Mouse (Mus musculus) liver, embryonic 14.5 days (tissue): ENCODE measurements at regions not wholly inside any gene's neighbourhood (a gene's known extent, or its start where the extent isn't known, plus 50 kb on each side); places are given as distances from the start of the nearest gene placed in this dataset.

Experiments
- CTCF ChIP-seq: IDR thresholded peaks from 2 replicates; pipeline ENCODE4 v1.5.1; 2016; ENCODE audit warnings: antibody characterized with exemption, low read depth, control low read depth
- EP300 ChIP-seq: IDR thresholded peaks from 2 replicates; pipeline ENCODE4 v1.6.1; 2016; ENCODE audit warnings: antibody characterized with exemption, low read depth

GRCm38 (mm10) chr14:89142994-89143686, 671.9 kb upstream of the Pcdh20 start:
- no peak for TF ChIP-seq CTCF
- TF ChIP-seq EP300, result no peak
